Mouse (Mus musculus): ENCODE measurements around the gene Wfdc11. TPM values are rescaled to one million over a fixed set of nuclear protein-coding genes. Genes with fewer than 3 reads are reported as not detected.
"Not testable (repeated sequence)": the region's sequence is repeated elsewhere in the genome, so short reads cannot be mapped to it uniquely, and the experiment has no call there.

The Wfdc11 gene
- not detected for total RNA-seq (2021)

GRCm38 (mm10) chr2:164673987-164674386, at the start of gene Wfdc11:
Wfdc11 (minus strand) TSS chr2:164674087.
- intact Hi-C loops (cut with DNase I): no loop called here
- DNase-seq (ENCODE audit: extremely low spot score in 1 of 2, low spot score in 2 of 2): no peak

- DNase-seq (ENCODE audit: extremely low spot score in 1 of 2, low spot score in 2 of 2): no peak
- intact Hi-C loops (cut with DNase I): loop anchor here (10.0 kb wide), 1 partner anchor 308 kb away; no protein-coding TSS in a partner anchor
Observed at GRCm38 (mm10) chr2:164723276-164723675, 49.4 kb upstream of the Wfdc11 start.

- intact Hi-C loops (cut with DNase I); DNase-seq (ENCODE audit: extremely low spot score in 1 of 2, low spot score in 2 of 2): not testable (repeated sequence)
Observed at GRCm38 (mm10) chr2:164716194-164716786, 42.4 kb upstream of the Wfdc11 start.

- DNase-seq (ENCODE audit: extremely low spot score in 1 of 2, low spot score in 2 of 2): no peak
- intact Hi-C loops (cut with DNase I): no loop called here
Observed at GRCm38 (mm10) chr2:164715005-164715404, 41.1 kb upstream of the Wfdc11 start, which contains the start of gene Spint5. Spint5 (plus strand) TSS chr2:164715305.

- intact Hi-C loops (cut with DNase I): no loop called here
- DNase-seq (ENCODE audit: extremely low spot score in 1 of 2, low spot score in 2 of 2): no peak
Observed at GRCm38 (mm10) chr2:164705991-164706390, 32.1 kb upstream of the Wfdc11 start.

GRCm38 (mm10) chr2:164705328-164705727, 31.4 kb upstream of the Wfdc11 start:
- no peak for DNase-seq (ENCODE audit: extremely low spot score in 1 of 2, low spot score in 2 of 2)
- intact Hi-C loops (cut with DNase I): no loop called here

- no peak for DNase-seq (ENCODE audit: extremely low spot score in 1 of 2, low spot score in 2 of 2)
- intact Hi-C loops (cut with DNase I): no loop called here
Observed at GRCm38 (mm10) chr2:164704235-164704634, 30.3 kb upstream of the Wfdc11 start.

- DNase-seq (ENCODE audit: extremely low spot score in 1 of 2, low spot score in 2 of 2): no peak
- intact Hi-C loops (cut with DNase I): no loop called here
Observed at GRCm38 (mm10) chr2:164701761-164702160, 27.9 kb upstream of the Wfdc11 start.

- intact Hi-C loops (cut with DNase I): no loop called here
- DNase-seq (ENCODE audit: extremely low spot score in 1 of 2, low spot score in 2 of 2): no peak
Observed at GRCm38 (mm10) chr2:164700959-164701358, 27.1 kb upstream of the Wfdc11 start.

- intact Hi-C loops (cut with DNase I): no loop called here
- no peak for DNase-seq (ENCODE audit: extremely low spot score in 1 of 2, low spot score in 2 of 2)
Observed at GRCm38 (mm10) chr2:164698201-164698600, 24.3 kb upstream of the Wfdc11 start, which contains the start of gene Spint4. Spint4 (plus strand) TSS chr2:164698501.

GRCm38 (mm10) chr2:164684807-164685206, 10.9 kb upstream of the Wfdc11 start, which contains the start of gene Wfdc13:
Wfdc13 (plus strand) TSS chr2:164685107.
- intact Hi-C loops (cut with DNase I): no loop called here
- DNase-seq (ENCODE audit: extremely low spot score in 1 of 2, low spot score in 2 of 2): no peak

GRCm38 (mm10) chr2:164679906-164680305, 6.0 kb upstream of the Wfdc11 start:
- DNase-seq (ENCODE audit: extremely low spot score in 1 of 2, low spot score in 2 of 2): no peak
- intact Hi-C loops (cut with DNase I): loop anchor here (5.0 kb wide), 1 partner anchor 47 kb away; no protein-coding TSS in a partner anchor

- intact Hi-C loops (cut with DNase I): loop anchor here (5.0 kb wide), 1 partner anchor 48 kb away; no protein-coding TSS in a partner anchor
- peak; percentile 36 to 83 for DNase-seq (ENCODE audit: extremely low spot score in 1 of 2, low spot score in 2 of 2)
Observed at GRCm38 (mm10) chr2:164678848-164679625, 5.2 kb upstream of the Wfdc11 start.

- intact Hi-C loops (cut with DNase I): loop anchor here (5.0 kb wide), 1 partner anchor 50 kb away; no protein-coding TSS in a partner anchor
- DNase-seq (ENCODE audit: extremely low spot score in 1 of 2, low spot score in 2 of 2): no peak
Observed at GRCm38 (mm10) chr2:164676916-164677685, 3.2 kb upstream of the Wfdc11 start.

- intact Hi-C loops (cut with DNase I): loop anchor here (5.0 kb wide), 1 partner anchor 51 kb away; no protein-coding TSS in a partner anchor
- no peak for DNase-seq (ENCODE audit: extremely low spot score in 1 of 2, low spot score in 2 of 2)
Observed at GRCm38 (mm10) chr2:164676103-164676502, 2.2 kb upstream of the Wfdc11 start.

- DNase-seq (ENCODE audit: extremely low spot score in 1 of 2, low spot score in 2 of 2): no peak
- intact Hi-C loops (cut with DNase I): no loop called here
Observed at GRCm38 (mm10) chr2:164670938-164671337, 2.9 kb downstream of the Wfdc11 start.

- intact Hi-C loops (cut with DNase I): no loop called here
- no peak for DNase-seq (ENCODE audit: extremely low spot score in 1 of 2, low spot score in 2 of 2)
Observed at GRCm38 (mm10) chr2:164670261-164670660, 3.6 kb downstream of the Wfdc11 start.

GRCm38 (mm10) chr2:164664851-164665250, 9.0 kb downstream of the Wfdc11 start:
- DNase-seq (ENCODE audit: extremely low spot score in 1 of 2, low spot score in 2 of 2): no peak

GRCm38 (mm10) chr2:164656483-164656882, 17.4 kb downstream of the Wfdc11 start, which contains the start of gene Wfdc9:
Wfdc9 (minus strand) TSS chr2:164656583.
- DNase-seq (ENCODE audit: extremely low spot score in 1 of 2, low spot score in 2 of 2): no peak
- intact Hi-C loops (cut with DNase I): no loop called here

More at GRCm38 (mm10) chr2:164664851-164665250, 9.0 kb downstream of the Wfdc11 start:
- intact Hi-C loops (cut with DNase I): no loop called here

Measured in left cerebral cortex, postnatal 10 days (tissue).